Mouse (Mus musculus): ENCODE measurements around the gene Dcst2. TPM values are rescaled to one million over a fixed set of nuclear protein-coding genes. Genes with fewer than 3 reads are reported as not detected.

Gene Dcst2
- under 1 TPM; 0.43 to 0.78 (median 0.46) TPM for total RNA-seq (2022)

DNA sequence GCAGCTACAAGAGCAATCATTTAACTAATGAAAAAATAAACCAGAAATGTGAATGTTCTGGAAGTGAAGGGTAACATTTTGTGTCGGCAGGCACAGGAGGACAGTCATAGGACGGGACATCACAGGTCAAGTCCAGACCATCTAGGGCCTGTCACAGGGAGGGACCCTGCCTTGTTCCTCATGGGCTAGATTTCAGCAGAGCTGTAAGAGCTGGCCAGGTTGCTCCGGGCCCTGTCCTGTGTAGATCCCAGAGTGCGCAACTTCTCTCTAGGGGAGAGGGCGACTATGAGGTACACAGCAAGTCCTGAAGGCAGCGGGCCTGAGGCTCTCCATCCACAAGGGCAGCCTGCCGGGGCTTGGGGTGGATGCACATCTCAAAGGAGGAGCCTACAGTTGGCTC, at the start of gene Dcst2:
Dcst2 (plus strand) TSS at position 301 of the 400 bp plus-strand sequence.
- no peak for DNase-seq

GRCm38 (mm10) chr3:89314340-89314739, 47.4 kb upstream of the Dcst2 start:
- DNase-seq = no peak

DNA sequence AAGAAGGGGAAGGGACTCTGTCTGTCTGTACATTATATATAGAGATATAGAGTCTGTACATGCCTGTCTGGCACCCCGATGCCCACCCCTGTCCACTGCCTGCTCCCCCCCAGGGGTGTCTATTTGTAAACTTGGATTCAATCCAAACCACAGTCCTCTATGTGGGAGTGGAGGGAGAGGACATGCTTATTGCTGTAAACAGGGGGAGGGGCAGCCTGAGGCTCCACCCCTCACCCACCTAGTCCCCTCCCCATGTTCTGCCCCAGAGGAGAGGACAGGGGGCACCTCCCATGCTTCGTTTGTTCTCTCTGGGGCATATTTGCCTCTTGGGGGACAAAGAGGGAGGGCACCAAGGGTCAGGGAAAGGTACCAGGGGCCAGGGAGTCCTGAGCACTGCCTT, 47.0 kb upstream of the Dcst2 start:
- DNase-seq = no peak

GRCm38 (mm10) chr3:89315195-89315929, 46.4 kb upstream of the Dcst2 start:
- DNase-seq = peak; percentile 53

DNA sequence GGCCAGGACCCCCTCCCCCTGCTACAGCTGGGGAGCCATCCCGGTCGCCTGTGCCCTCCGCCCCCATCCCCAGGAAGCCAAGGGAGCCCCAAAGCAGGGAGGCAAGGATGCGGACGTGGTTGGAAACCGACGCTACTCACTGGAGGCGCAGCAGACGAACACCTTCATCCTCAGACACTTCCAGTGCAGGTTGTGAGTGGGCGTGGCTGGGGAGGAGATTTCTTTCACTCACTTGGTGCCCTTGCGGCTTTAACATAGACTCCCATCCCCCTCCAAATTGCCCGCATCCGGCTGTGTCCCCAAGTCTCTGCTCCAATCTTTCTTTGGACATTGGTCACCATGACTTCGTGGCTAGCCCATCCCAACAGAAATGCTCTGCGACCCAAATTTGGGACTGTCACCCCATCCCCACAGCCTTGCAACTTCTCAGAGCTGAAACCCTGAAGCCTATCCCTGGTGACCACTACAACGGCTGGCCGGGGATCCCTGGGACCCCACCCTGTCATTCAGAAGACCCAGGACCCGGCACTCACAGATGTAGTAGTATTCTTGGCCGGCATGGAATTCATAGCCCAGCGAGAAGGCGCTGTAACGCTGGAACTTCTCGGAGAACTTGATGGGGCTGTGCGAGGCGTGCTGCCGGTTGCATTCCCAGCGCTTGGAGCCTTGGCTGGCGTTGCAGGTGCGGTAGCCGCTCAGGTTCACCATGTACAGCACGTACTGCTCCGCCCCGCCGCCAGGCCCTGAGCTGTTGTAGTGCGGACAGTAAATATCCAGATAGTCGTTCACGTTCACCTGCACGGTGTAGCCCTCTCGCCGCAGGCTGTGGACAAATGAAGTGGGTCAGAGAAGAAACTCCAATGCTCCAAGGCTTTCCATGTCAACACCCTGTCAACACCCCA, 45.6 kb upstream of the Dcst2 start:
- no peak for DNase-seq

- peak; percentile 65 for DNase-seq
These were observed 44.9 kb upstream of the Dcst2 start for GRCm38 (mm10) chr3:89316833-89317232.

DNA sequence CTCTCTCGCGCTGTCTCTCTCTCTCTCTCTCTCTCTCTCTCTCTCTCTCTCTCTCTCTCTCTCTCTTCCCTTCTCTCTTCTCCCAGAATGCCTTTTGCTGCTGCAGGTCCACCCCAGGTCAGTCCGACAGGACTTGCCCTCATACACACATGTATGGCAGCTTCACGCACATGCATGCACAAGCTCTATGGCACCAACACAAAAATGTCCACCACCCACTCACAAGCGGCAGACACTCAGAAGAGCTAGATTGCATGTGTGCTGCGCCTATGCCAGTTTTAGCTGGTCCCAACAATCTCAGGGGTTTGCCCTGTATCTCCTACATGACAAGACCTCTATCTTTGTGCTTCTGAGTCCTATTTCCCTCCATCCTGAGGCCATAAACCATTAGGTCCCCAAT, 44.5 kb upstream of the Dcst2 start:
- no peak for DNase-seq

- no peak for DNase-seq
These were observed 43.5 kb upstream of the Dcst2 start for GRCm38 (mm10) chr3:89318316-89318715.

GRCm38 (mm10) chr3:89318971-89319590, 42.7 kb upstream of the Dcst2 start:
- DNase-seq = no peak

DNA sequence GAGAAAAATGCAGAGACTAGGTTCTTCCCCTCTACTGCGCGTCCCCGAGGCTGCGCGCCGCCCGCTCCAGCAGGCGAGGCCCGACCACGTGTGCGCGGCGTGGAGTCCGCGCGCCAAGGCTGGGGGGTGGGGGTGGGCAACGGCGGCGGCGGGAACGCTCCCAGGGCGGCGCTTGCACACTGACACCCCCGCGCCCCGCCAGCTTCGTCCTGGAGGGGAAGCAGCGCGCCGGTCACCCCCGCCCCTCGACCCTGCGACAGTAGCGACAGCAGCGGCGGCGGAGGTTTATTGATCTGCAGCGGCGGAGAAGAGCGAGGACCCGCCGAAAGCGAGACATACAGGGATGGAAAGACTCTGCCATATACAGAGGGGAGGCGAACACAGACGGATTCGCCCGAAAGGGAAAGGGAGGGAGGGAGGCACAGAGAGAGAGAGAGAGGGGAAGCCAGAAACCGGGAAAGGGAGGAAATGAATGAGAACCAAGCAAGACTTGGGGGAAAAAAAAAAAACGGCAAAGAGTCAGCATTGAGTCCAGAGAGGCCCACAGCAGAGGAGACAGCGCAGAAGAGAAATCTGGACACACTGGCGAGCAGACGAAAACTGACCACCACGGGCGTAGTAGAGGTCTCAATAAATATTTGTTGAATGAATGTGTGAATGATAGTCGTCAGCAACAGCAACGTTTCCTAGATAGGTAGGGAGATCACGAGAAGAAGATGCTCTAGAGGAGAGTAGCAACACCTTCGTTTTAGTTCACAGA, 42.0 kb upstream of the Dcst2 start:
- no peak for DNase-seq

DNA sequence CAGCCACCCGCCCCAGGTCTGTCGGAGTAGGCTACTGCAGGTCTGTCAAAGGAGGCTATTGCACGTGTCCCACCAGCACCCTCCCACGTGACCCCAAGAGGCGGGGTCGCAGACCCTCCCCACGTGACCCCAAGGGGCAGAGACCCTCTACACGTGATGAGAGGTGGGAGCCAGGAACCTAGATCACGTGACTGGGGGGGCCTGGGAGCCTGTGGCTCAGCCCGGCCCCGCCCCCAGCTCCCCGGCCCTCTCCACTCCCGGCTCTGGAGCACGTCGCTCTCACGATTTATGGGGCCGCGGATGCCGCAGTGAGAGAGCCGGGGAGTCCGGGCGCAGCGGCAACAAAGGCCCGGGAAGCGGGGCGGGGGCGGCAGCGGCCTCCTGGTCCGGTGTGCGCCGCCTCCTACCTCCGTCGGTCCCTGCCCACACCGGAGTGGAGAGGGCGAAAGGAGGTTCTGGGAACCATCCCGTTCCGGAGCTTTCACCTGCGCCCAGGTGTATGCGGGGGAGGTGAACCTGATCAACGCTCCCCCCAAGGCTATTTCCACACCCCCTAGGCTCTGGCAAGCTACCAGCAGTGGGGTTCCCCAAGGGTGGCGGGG, 41.1 kb upstream of the Dcst2 start:
- no peak for DNase-seq

GRCm38 (mm10) chr3:89321183-89322130, 40.3 kb upstream of the Dcst2 start:
- no peak for DNase-seq

DNA sequence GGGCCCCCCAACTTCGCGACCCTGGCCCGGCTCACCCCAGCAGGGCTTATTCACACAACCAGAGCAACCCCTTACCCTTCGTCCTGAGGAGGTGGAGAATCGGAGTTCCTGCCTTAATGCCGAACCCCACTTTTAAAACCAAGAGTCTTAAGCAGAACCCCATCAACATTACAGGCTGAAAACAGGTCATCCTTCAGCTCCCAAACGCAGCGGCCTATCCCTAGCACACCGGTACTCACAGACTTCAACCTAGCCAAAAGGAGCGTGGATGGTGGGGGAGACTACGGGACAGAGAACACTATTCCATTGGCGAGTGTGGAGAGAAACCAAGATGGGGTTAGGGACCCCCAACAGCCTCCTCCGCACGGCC, 39.7 kb upstream of the Dcst2 start:
- DNase-seq = no peak

DNA sequence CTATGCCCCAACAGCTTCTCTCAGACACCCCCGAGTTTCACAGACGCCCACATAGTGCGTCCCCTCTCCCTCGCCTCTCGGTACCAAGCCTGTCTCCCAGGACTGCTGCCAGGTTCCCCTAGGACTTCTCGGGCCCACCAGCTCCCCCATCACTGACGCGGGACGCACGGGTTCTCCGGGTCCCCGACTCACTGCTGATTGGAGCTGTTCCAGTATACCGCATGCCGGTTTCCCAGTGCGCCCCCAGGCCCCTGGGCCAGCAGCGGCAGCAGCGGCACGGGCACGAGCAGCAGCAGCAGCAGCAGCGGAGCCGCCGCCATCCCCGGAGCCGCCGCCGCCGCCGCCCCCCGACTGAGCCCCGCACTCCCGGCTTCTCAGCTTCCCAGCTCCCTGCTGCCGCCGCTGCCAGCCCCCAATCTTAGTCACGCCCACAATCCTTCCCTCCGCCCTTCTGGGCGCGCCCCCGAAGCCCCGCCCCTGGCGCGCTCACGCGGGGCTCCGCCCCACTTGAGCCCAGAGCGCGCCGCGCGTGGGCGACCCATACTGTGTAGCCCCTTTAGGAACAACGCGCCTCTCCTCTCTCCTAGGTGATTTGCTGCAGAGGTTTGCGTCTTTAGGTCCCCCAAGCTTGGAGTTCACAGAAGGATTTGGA, 39.1 kb upstream of the Dcst2 start, which contains the start of gene Efna3:
Efna3 (minus strand) TSS at position 452 of the 652 bp plus-strand sequence.
- peak; percentile 53 for DNase-seq

DNA sequence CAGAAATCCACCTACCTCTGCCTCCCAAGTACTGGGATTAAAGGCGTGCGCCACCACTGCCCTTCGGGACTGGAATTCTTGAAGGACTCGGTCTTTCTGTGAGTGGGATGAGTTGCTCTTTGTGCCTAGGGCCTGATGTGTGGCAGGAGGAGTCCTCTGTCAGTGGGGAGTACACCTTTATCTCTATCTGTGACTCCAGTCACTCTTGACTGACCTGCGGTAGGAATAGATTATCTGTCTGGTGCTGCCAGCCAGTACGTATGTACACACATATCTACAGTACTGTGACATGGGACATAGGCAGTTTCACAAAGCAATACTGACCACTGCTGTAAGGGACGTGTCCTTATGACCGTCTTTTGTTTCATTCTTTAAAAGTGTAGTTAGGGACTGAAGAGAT, 35.9 kb upstream of the Dcst2 start:
- DNase-seq = no peak

GRCm38 (mm10) chr3:89327371-89327870, 34.4 kb upstream of the Dcst2 start:
- no peak for DNase-seq

GRCm38 (mm10) chr3:89328623-89329022, 33.2 kb upstream of the Dcst2 start:
- DNase-seq = no peak

DNA sequence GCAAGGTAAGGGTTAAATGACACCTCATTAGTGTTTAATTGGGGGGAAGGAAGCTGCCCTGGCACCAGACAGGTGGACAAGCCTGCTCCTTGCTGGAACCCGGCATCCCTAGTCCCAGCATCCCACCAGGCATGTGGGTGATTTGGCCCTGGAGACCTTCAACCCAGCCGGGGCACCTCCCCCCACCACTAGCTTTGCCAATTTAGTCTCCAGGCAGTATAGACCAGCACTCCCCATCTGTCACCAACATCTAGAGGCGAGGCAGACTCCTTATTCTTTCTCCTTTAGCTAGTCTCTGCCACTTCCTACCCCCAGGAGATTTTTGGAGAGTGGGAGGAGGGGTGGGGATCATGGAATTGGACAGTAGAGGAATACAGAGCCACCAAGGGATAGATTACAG, 31.4 kb upstream of the Dcst2 start:
- no peak for DNase-seq

DNA sequence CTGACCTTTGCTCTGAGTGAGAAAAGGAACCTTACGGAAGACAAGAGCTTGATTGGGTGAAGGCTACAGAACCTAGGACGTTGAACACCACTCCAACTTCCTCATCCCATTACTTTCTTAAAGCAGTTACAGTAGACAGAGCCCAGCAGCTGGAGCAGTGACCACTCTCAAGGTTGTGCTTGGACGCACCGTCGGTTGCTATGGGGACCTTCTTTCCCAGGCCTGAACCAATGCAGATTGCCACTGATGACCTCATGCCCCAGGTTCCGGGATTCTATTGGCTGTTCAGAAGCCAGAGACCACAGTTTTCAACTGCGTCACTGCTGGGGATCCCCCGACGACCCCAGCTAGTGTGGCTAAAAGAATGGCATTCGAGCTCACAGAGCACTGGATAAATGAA, 30.8 kb upstream of the Dcst2 start:
- DNase-seq = peak; percentile 55

GRCm38 (mm10) chr3:89331561-89331960, 30.2 kb upstream of the Dcst2 start:
- DNase-seq = no peak
